Mouse (Mus musculus): ENCODE results near the gene Klk1b1.
"Not testable (repeated sequence)": the region's sequence is repeated elsewhere in the genome, so short reads cannot be mapped to it uniquely, and the experiment has no call there.

The Klk1b1 gene

DNA sequence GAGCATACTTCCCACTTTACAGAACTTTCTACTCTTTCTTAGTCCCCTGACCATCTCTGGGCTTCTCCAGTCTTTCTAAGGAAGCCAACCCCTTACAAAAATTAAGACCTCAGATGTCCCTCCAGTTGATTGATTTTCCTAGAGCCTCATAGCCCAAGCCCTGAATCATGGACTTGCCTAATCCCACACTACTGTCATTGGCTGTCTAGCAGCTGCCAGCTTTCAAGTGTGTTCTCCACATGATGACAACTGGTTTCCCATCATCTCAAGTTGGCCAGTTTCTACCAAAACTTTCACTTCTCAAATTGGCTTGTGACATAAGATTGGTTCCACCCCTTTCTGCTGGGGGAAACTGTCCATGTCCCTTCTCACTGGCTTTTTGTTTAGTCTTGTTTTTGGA is 38.3 kb downstream of the Klk1b1 start:
- no peak for DNase-seq (ENCODE audit: low read depth)

DNA sequence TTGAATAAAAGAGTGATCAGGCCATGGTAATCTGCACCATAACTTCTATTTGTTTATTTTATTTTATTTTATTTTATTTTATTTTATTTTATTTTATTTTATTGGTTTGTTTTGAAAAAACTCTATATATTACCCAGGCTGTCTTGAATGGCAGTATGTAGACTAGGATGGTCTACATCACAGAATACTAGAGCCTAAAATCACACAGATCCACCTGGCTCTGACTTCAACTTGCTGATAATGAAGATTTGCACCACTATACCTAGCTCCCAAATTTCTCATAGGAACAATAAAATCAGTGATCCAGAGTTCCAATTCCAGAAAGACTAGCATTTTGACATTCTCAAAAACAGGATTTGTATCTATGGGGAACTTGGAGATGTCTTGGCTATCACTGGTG is 45.3 kb downstream of the Klk1b1 start, which contains the start of gene Klk1b26:
Gene Klk1b26 (plus strand): TSS at position 301 of the 400 bp plus-strand sequence.
- not testable (repeated sequence) for DNase-seq (ENCODE audit: low read depth)

DNA sequence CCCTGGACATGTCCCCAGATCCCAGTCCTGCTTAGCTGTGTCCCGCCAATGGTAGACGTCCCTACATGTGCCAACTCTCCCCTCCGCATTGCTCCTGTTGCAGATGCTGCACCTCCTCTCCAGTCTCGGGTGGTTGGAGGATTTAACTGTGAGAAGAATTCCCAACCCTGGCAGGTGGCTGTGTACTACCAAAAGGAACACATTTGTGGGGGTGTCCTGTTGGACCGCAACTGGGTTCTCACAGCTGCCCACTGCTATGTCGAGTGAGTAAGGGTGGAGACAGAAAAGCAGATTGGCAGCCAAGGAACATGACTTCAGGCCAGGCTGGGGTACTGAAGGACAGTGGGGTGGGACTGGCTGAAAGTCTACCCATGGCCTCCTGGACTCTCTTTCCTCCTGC is 48.1 kb downstream of the Klk1b1 start:
- not testable (repeated sequence) for DNase-seq (ENCODE audit: low read depth)

DNA sequence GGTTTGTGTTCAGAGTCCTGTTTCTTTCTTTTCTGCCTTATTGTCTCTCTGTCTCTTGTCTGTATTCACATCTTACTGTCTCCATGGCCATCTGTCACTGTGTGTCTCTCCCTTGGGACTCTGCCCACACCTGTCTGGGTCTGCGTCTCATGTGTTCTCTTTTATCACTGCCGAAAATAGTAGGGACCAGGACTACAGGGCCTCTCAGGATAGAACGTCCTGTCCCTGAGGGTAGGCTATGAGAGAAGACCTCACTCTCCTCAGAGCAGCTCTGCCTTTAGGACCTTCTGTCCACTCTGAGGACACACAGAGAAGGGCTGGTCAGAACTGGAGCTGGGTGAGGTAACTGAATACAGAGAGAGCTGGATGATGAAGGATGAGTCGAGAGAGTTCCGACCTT is 48.5 kb downstream of the Klk1b1 start:
- no peak for DNase-seq (ENCODE audit: low read depth)
